Mouse (Mus musculus): ENCODE measurements around the gene Taf5l.

GRCm38 (mm10) chr8:124042201-124042600, 21.0 kb upstream of the Taf5l start:
- TF ChIP-seq POLR2A (IDR thresholded peaks at IDR 0.05; ENCODE audit: borderline replicate concordance, insufficient read depth, low read length) (no peak), CTCF (IDR thresholded peaks at IDR 0.05; ENCODE audit: borderline replicate concordance, insufficient read depth, low read depth, low read length) (no peak)
